Mouse (Mus musculus): Measurements from ENCODE around the gene Rgl2. TPM values are rescaled to one million over a fixed set of nuclear protein-coding genes. Genes with fewer than 3 reads are reported as not detected.

Rgl2 gene
- total and polyA plus RNA-seq, 2 experiments from 2014 or later: 21.1 to 144 TPM

- no peak for ATAC-seq (ENCODE audit: insufficient read depth, low read depth)
- Histone ChIP-seq H3K4me3 (ENCODE audit: low read depth, low read length) (no peak overlapping the region), H3K27me3 (ENCODE audit: control insufficient read depth, insufficient read depth, low read length) (no peaks in the 10 kb centered on the region), H3K4me1 (ENCODE audit: control insufficient read depth, insufficient read depth) (no peaks in the 10 kb centered on the region), H3K9ac (replicated peaks; ENCODE audit: low read depth, low read length) (no peak overlapping the region), H3K4me2 (ENCODE audit: low read depth, low read length) (no peak overlapping the region), H3K9me3 (replicated peaks; ENCODE audit: control insufficient read depth, low read length) (no peaks in the 10 kb centered on the region), H3K27ac (ENCODE audit: low read depth) (no peak overlapping the region), H3K36me3 (replicated peaks; ENCODE audit: control insufficient read depth, insufficient read depth, low read length) (0 out of 2 replicates have a peak, but pooled peaks cover 15% of the 10 kb centered on the region)
- WGBS: 76% methylated on average over 10 of the region's 10 CpGs
- TF ChIP-seq EP300 (IDR thresholded peaks at IDR 0.05; ENCODE audit: low read depth) (no peak), CTCF (IDR thresholded peaks at IDR 0.05; ENCODE audit: low read depth) (peak; percentile 41)
- no peak for DNase-seq (ENCODE audit: low spot score)
Observed at GRCm38 (mm10) chr17:33924577-33925283, 4.6 kb upstream of the Rgl2 start.

- Histone ChIP-seq H3K36me3 (replicated peaks; ENCODE audit: control insufficient read depth, insufficient read depth, low read length) (0 out of 2 replicates have a peak, but pooled peaks cover 15% of the 10 kb centered on the region), H3K4me1 (ENCODE audit: control insufficient read depth, insufficient read depth) (no peaks in the 10 kb centered on the region), H3K4me3 (ENCODE audit: low read depth, low read length) (no peak overlapping the region), H3K9ac (replicated peaks; ENCODE audit: low read depth, low read length) (no peak overlapping the region), H3K4me2 (ENCODE audit: low read depth, low read length) (no peak overlapping the region), H3K27ac (ENCODE audit: low read depth) (no peak overlapping the region), H3K27me3 (ENCODE audit: control insufficient read depth, insufficient read depth, low read length) (no peaks in the 10 kb centered on the region), H3K9me3 (replicated peaks; ENCODE audit: control insufficient read depth, low read length) (no peaks in the 10 kb centered on the region)
- TF ChIP-seq CTCF (IDR thresholded peaks at IDR 0.05; ENCODE audit: low read depth) (no peak), EP300 (IDR thresholded peaks at IDR 0.05; ENCODE audit: low read depth) (no peak)
- ATAC-seq (ENCODE audit: insufficient read depth, low read depth) (no peak), DNase-seq (ENCODE audit: low spot score) (no peak)
- WGBS: 83% methylated on average over 19 of the region's 21 CpGs
Observed at GRCm38 (mm10) chr17:33925406-33926116, 3.8 kb upstream of the Rgl2 start.

GRCm38 (mm10) chr17:33926207-33926932, 3.0 kb upstream of the Rgl2 start:
- 0 out of 2 replicates have a peak, but pooled peaks cover 15% of the 10 kb centered on the region for H3K36me3 ChIP-seq (replicated peaks; ENCODE audit: control insufficient read depth, insufficient read depth, low read length)
- TF ChIP-seq EP300 (IDR thresholded peaks at IDR 0.05; ENCODE audit: low read depth): no peak
- peak; percentile 35 for TF ChIP-seq CTCF (IDR thresholded peaks at IDR 0.05; ENCODE audit: low read depth)
- no peak overlapping the region for H3K9ac ChIP-seq (replicated peaks; ENCODE audit: low read depth, low read length)
- no peaks in the 10 kb centered on the region for H3K9me3 ChIP-seq (replicated peaks; ENCODE audit: control insufficient read depth, low read length)
- DNase-seq (ENCODE audit: low spot score): no peak
- ATAC-seq (ENCODE audit: insufficient read depth, low read depth): no peak
- 74% methylated on average over 17 of the region's 17 CpGs for WGBS
- peaks cover 6% of the 10 kb centered on the region; the same call in 1 of the 2 replicates for H3K4me1 ChIP-seq (ENCODE audit: control insufficient read depth, insufficient read depth)
- H3K27me3 ChIP-seq (ENCODE audit: control insufficient read depth, insufficient read depth, low read length): no peaks in the 10 kb centered on the region
- no peak overlapping the region for H3K4me2 ChIP-seq (ENCODE audit: low read depth, low read length)
- H3K4me3 ChIP-seq (ENCODE audit: low read depth, low read length): no peak overlapping the region
- H3K27ac ChIP-seq (ENCODE audit: low read depth): no peak overlapping the region

DNA sequence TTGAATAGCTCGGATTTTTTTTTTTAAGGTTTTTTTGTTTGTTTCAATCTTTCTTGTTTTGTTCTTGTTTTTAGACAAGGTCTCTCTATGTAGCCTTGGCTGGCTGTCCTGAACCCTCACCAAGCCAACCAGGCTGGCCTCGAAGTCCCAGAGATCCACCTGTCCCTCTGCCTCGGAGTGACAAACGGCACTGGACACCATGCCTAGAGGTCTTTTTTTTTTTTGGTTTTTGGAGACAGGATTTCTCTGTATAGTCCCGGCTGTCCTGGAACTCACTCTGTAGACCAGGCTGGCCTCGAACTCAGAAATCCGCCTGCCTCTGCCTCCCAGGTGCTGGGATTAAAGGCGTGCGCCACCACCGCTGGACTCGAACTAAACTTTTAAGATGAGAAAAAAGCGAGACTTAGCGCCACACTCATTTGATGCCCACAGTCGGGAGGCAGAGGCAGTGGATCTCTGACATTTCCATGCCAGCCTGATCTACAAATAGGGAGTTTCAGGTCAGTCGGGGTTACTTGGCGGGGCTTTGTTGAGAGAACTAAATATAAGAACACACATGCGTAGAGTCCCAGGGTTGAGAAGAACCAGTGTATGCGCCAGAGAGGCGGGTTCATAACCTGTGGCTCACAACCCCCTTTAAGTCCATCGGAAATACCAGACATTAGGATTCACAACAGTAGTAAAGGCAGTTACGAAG, 944 bp upstream of the Rgl2 start:
- DNase-seq (ENCODE audit: low spot score) (no peak), ATAC-seq (ENCODE audit: insufficient read depth, low read depth) (no peak)
- TF ChIP-seq CTCF (IDR thresholded peaks at IDR 0.05; ENCODE audit: low read depth) (no peak), EP300 (IDR thresholded peaks at IDR 0.05; ENCODE audit: low read depth) (no peak)
- H3K27ac ChIP-seq (ENCODE audit: low read depth): no peak overlapping the region
- H3K27me3 ChIP-seq (ENCODE audit: control insufficient read depth, insufficient read depth, low read length): no peaks in the 10 kb centered on the region
- peak overlapping the region; percentile 91 for H3K4me3 ChIP-seq (ENCODE audit: low read depth, low read length)
- peaks cover 28% of the 10 kb centered on the region for H3K36me3 ChIP-seq (replicated peaks; ENCODE audit: control insufficient read depth, insufficient read depth, low read length)
- H3K9ac ChIP-seq (replicated peaks; ENCODE audit: low read depth, low read length): peak overlapping the region; percentile 91
- peak overlapping the region; percentile 98 for H3K4me2 ChIP-seq (ENCODE audit: low read depth, low read length)
- peaks cover 6% of the 10 kb centered on the region; the same call in 1 of the 2 replicates for H3K4me1 ChIP-seq (ENCODE audit: control insufficient read depth, insufficient read depth)
- no peaks in the 10 kb centered on the region for H3K9me3 ChIP-seq (replicated peaks; ENCODE audit: control insufficient read depth, low read length)
- 58% methylated on average over 21 of the region's 21 CpGs for WGBS

All from heart, postnatal 0 days (tissue).